Mouse (Mus musculus) heart, embryonic 10.5 days (tissue): ENCODE data around the gene Vtn. TPM values are rescaled to one million over a fixed set of nuclear protein-coding genes. Genes with fewer than 3 reads are reported as not detected.
"Not testable (repeated sequence)": the region's sequence is repeated elsewhere in the genome, so short reads cannot be mapped to it uniquely, and the experiment has no call there.

Source experiments
- DNase-seq: peaks from one replicate; pipeline ENCODE4 v3.0.0-alpha.2; 2017; ENCODE audit warnings: low spot score
- H3K27ac ChIP-seq: fragments of 300-500 bp; sonication (generic); 2 replicates; pipeline ENCODE4 v1.5.1; 2016; ENCODE audit warnings: mild to moderate bottlenecking
- H3K27me3 ChIP-seq: fragments of 300-500 bp; sonication (generic); 2 replicates; pipeline ENCODE4 v1.6.1; 2016; ENCODE audit warnings: mild to moderate bottlenecking; ENCODE audit not compliant: poor library complexity, insufficient read depth, severe bottlenecking
- H3K36me3 ChIP-seq: fragments of 300-500 bp; sonication (generic); 2 replicates; pipeline ENCODE4 v1.6.1; 2016; ENCODE audit warnings: mild to moderate bottlenecking, moderate library complexity
- H3K4me1 ChIP-seq: fragments of 300-500 bp; sonication (generic); 2 replicates; pipeline ENCODE4 v1.6.1; 2016; ENCODE audit warnings: mild to moderate bottlenecking
- H3K4me3 ChIP-seq: fragments of 300-500 bp; sonication (generic); 2 replicates; pipeline ENCODE4 v1.5.1; 2016; ENCODE audit warnings: mild to moderate bottlenecking, moderate library complexity
- H3K9me3 ChIP-seq: fragments of 300-500 bp; sonication (generic); 2 replicates; pipeline ENCODE4 v1.6.1; 2016; ENCODE audit warnings: mild to moderate bottlenecking, moderate library complexity
- WGBS: fragments of 180-500 bp; shearing (Covaris S2); methylation state at CpG from one replicate; pipeline ENCODE4 v1.1.7; 2016; 5-methylcytosine and 5-hydroxymethylcytosine counted together
- polyA plus RNA-seq: library from polyadenylated mRNA; unstranded; fragments of >200 nt; fragmentation: Nextera tagmentation; extraction: Ambion mirVana; gene quantifications from 2 replicates; pipeline ENCODE4 v1.2.1, GENCODE M21; 2016

Gene Vtn
- polyA plus RNA-seq, 1 experiment from 2014 or later, result 43.5 TPM

DNA sequence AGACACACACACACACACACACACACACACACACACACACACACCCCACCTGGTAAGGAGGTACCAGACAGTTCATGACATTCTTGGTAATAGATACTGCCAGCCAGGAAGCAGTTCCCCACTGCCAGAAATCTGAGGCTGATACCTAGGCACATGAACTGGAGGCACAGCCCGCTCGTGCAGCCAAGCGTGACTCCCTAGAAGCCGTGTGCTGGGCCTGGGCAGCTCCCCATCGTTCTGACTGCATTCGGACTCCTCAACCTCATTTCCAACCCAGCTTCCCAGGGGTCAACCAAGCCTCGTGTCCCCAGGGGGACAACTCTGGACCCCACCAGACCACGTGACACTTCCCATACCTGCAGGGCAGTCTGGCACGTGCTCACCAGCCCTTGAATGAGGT, 29.8 kb downstream of the Vtn start:
- Histone ChIP-seq H3K36me3 (peaks cover 80% of the 10 kb centered on the region), H3K27ac (no peak overlapping the region), H3K4me1 (peaks cover 13% of the 10 kb centered on the region; the same call in 1 of the 2 replicates), H3K9me3 (no peaks in the 10 kb centered on the region), H3K27me3 (no peaks in the 10 kb centered on the region), H3K4me3 (no peak overlapping the region)
- 88% methylated on average over 9 of the region's 9 CpGs for WGBS
- DNase-seq, result no peak

DNA sequence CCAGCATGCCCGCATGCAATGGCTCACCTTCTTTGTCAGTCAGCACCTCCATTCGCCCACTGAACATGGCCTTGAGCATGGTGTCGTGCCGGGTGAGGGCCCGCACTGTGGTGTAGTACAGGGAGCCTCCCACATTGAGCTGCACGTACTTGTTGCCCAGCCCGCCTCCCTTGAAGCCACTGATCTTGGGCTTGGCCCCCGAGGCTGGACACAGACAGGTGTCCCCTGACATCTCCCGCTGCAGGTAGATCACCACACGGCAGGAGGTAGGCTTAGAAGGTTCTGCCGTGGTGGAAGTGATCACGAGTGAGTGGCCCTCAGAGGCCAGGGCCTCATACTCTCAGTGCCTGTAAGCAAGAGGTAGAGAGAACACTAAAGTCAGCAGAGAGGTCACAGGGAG, 31.1 kb downstream of the Vtn start:
- peaks cover 67% of the 10 kb centered on the region for H3K36me3 ChIP-seq
- H3K27ac ChIP-seq, result peak overlapping the region; percentile 60; the same call in 1 of the 2 replicates

DNA sequence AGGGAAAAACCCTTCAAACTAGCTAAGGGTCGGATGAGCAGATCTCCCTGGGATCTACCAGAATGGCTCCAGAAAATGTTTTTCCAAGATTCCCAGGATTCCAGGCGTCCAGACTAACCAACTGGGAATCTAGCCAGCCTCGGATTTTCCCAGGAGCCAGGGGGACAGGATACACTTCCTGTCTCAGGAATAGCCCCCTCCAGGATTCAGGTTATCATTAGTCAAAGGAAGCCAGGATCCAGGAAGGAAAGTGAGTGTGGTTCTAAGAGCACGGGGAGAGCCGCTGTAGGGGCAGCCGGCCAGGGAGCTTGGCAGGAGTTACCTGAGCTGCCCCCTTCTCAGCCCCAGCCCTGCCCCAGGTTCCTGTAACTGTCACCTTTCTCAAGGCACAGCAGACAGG, 32.2 kb downstream of the Vtn start:
- Histone ChIP-seq H3K4me1 (peaks cover 26% of the 10 kb centered on the region), H3K4me3 (no peak overlapping the region), H3K27me3 (no peaks in the 10 kb centered on the region), H3K27ac (0 out of 2 replicates have a peak overlapping the region, but pooled peaks have one; percentile 60), H3K36me3 (peaks cover 57% of the 10 kb centered on the region), H3K9me3 (no peaks in the 10 kb centered on the region)
- 66% methylated on average over 6 of the region's 6 CpGs for WGBS
- DNase-seq, result no peak

More for the DNA sequence above, 31.1 kb downstream of the Vtn start:
- Histone ChIP-seq H3K4me3 (no peak overlapping the region), H3K4me1 (peaks cover 22% of the 10 kb centered on the region), H3K27me3 (no peaks in the 10 kb centered on the region), H3K9me3 (no peaks in the 10 kb centered on the region)
- DNase-seq, result no peak
- WGBS, result 87% methylated on average over 12 of the region's 12 CpGs

DNA sequence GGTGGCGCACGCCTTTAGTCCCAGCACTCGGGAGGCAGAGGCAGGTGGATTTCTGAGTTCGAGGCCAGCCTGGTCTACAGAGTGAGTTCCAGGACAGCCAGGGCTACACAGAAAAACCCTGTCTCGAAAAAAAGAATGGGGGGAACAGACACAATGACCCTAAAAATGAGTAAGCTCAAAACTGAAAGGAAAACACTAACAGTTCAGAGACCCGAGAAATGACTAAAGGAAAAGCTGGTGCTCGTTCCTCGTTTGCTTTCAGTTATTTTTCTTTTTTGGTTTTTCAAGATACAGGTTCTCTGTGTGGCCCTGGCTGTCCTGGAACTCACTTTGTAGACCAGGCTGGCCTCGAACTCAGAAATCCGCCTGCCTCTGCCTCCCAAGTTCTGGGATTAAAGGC, 32.6 kb downstream of the Vtn start:
- 80% methylated on average over 10 of the region's 10 CpGs for WGBS
- peaks cover 26% of the 10 kb centered on the region for H3K4me1 ChIP-seq
- DNase-seq, H3K4me3 ChIP-seq, H3K27me3 ChIP-seq, H3K9me3 ChIP-seq, H3K27ac ChIP-seq: not testable (repeated sequence)
- peaks cover 52% of the 10 kb centered on the region for H3K36me3 ChIP-seq

DNA sequence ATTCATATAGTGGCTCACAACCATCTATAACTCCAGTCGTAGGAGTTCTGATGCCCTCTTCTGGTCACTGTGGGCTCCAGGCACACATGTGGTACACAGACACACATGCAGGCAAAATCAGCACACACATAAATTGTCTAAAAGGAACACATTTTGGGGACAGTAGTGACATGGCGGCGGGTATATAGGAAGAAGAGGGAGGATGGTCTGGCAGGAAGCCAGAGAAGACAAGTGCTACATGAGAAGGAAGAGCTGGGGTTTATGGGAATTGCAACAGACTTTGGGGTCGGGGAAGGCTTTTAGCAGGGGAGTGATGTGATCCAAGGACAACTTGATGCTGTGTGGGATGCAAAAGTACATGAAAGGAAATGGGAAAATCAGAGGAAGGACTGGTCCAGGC, 35.6 kb downstream of the Vtn start:
- peaks cover 34% of the 10 kb centered on the region for H3K36me3 ChIP-seq
- 78% methylated on average over 4 of the region's 4 CpGs for WGBS
- DNase-seq, result no peak
- H3K4me3 ChIP-seq, result peak overlapping the region; percentile 87
- H3K9me3 ChIP-seq, result no peaks in the 10 kb centered on the region
- H3K27ac ChIP-seq, result no peak overlapping the region
- H3K27me3 ChIP-seq, result no peaks in the 10 kb centered on the region
- H3K4me1 ChIP-seq, result peaks cover 35% of the 10 kb centered on the region

DNA sequence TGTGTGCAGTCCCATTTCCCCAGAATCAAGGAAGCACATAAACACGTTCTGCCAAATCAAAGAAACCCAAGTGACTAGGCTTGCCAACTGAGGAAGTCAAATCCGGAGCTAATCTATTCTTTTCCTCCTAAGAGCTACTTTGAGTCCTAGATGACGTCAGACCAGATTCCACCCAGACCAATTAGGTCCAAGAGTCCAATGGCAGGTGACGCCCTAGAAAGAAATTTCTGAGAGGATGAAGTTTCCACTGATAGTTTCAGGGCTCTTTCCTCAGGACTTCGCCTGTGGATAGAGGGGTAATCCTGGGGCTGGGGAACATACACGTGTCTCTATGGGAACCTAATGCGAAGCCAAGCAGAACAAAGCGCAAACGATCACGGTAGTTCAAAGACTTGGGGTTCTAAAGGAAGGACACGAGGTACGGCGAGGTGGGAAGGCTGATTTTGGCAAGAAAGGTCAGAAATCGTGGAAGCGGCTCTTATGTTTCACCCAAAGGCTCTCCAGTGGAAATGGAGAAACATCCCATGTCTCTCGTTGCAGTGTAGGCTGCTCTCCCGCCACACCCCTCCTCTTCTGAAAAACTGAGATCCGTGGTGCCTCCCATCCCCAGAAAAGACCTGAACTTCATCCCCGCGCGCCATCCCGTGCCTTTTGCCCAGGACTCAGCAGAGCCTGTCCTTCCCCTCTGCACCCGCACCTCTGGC, 36.6 kb downstream of the Vtn start:
- WGBS, result under 1% methylated on average over 23 of the region's 23 CpGs
- peak overlapping the region; percentile 87 for H3K4me3 ChIP-seq
- H3K27ac ChIP-seq, result peak overlapping the region; percentile 93
- no peaks in the 10 kb centered on the region for H3K9me3 ChIP-seq
- DNase-seq, result no peak
- H3K4me1 ChIP-seq, result peaks cover 29% of the 10 kb centered on the region
- peaks cover 34% of the 10 kb centered on the region for H3K36me3 ChIP-seq
- H3K27me3 ChIP-seq, result no peaks in the 10 kb centered on the region

DNA sequence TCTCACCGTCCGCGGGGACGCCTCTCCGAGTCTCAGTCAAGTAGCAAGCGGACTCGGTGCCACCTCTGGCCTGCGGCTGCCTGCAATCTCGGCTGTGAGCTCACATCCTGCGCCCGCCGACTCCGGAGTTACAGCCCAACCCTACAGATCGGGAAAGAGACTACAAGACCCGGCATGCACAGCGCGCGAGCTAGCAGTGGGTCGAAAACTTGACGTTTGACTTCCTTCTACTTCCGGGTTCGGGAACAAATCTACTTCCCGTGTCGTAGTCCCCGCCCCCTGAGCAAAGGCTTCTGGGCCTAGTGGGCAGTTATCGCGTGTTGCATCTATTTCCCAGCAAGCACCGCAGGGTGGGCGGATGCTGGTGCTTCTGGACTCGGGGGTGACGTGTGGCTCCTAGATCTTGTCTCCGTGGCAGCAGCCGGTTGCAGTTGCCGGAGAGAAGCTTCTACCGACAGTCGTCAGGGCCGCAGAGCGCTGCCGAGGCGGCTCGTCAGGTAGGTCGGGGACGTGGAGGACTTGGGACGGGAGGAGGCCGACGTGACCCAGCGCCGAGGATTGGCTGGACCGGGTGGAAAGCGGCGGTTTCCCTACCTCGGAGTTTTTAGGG, 37.3 kb downstream of the Vtn start, which contains the start of the genes Tnfaip1 and Ift20:
Gene Tnfaip1 (minus strand): TSS at position 253 of the 610 bp plus-strand sequence.
Gene Ift20 (plus strand): TSS at position 282 of the 610 bp plus-strand sequence.
- under 1% methylated on average over 52 of the region's 52 CpGs for WGBS
- peak within 1 kb of the TSS; percentile 87 for H3K4me3 ChIP-seq
- H3K9me3 ChIP-seq, result no peaks in the 10 kb centered on the region
- H3K27me3 ChIP-seq, result no peaks in the 10 kb centered on the region
- H3K4me1 ChIP-seq, result peaks cover 29% of the 10 kb centered on the region
- peak; percentile 100 for DNase-seq
- H3K27ac ChIP-seq, result peak within 1 kb of the TSS; percentile 93
- H3K36me3 ChIP-seq, result peaks cover 35% of the 10 kb centered on the region

DNA sequence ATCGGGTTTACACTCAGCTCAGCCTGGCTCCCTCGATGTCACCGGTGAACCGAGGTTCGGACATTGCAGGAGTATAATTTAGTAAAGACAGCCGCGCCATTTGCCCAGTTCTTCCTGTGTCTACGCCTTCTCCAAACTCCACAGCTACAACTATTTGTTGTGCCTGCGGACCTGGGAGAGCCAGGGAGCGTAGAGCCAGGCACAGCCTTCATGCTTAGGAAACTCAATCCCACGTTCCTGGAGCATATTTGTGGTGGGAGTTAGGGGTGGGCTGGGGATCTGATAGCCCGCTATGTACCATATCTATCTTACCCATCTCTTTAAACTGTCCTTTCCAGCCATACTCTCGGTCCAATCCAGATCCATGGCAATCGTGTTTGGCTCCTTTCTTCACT, 37.8 kb downstream of the Vtn start:
- Histone ChIP-seq H3K4me3 (peak overlapping the region; percentile 87), H3K27ac (peak overlapping the region; percentile 93), H3K4me1 (peaks cover 29% of the 10 kb centered on the region), H3K36me3 (peaks cover 39% of the 10 kb centered on the region), H3K27me3 (no peaks in the 10 kb centered on the region), H3K9me3 (no peaks in the 10 kb centered on the region)
- 3% methylated on average over 14 of the region's 14 CpGs for WGBS
- DNase-seq, result no peak

DNA sequence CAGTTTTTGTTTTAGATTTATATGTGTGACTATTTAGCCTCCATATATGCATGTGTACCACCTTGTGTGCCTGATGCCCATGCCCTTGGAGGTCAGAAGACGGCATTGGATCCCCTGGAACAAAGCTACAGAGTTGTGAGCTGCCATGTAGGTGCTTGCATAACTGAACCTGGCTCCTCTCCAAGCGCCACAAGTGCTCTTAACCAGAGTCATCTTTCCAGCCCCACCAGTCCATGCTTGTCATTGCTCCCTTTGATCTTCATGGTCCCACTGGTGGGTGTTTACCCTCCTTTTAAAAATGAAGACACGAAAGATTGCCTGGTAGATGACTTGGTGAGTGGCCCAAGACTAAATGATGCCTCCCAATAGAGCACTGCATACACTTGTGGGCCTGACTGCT, 41.5 kb downstream of the Vtn start:
- peaks cover 57% of the 10 kb centered on the region for H3K36me3 ChIP-seq
- WGBS, result 86% methylated on average over 3 of the region's 3 CpGs
- no peak overlapping the region for H3K4me3 ChIP-seq
- no peaks in the 10 kb centered on the region for H3K9me3 ChIP-seq
- no peak for DNase-seq
- H3K4me1 ChIP-seq, result peaks cover 13% of the 10 kb centered on the region
- H3K27ac ChIP-seq, result no peak overlapping the region
- H3K27me3 ChIP-seq, result no peaks in the 10 kb centered on the region

DNA sequence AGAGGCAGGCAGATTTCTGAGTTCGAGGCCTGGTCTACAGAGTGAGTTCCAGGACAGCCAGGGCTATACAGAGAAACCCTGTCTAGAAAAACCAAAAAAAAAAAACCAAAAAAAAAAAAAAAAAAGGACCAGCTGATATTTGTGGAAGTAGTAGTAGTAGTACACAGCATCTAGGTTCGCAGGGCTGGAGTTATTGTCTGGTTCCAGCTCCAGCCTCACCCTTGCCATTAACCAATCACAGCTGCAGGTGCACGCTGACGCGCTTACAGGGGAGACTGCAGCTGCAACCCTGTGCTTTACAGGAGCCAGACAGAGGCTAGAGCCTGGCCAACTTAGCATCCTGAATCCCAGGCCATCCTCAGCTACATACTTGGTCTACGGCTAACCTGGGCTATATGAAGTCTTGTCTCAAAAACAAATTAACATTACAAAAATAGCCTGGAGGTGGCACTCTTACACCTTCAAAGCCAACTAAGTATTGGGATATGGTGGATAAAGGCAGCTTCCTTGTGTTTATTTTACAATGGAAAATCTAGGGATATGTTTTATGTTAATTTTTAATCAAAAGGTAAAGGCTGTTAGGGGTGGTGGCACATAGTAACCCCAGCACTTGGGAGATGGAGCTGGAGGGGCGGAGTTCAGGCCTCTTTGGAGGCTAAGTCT, 45.7 kb downstream of the Vtn start:
- 93% methylated on average over 7 of the region's 7 CpGs for WGBS
- peaks cover 49% of the 10 kb centered on the region for H3K36me3 ChIP-seq
- DNase-seq, result no peak
- H3K9me3 ChIP-seq, result no peaks in the 10 kb centered on the region
- no peak overlapping the region for H3K4me3 ChIP-seq
- no peak overlapping the region for H3K27ac ChIP-seq
- peaks cover 13% of the 10 kb centered on the region for H3K4me1 ChIP-seq
- no peaks in the 10 kb centered on the region for H3K27me3 ChIP-seq

DNA sequence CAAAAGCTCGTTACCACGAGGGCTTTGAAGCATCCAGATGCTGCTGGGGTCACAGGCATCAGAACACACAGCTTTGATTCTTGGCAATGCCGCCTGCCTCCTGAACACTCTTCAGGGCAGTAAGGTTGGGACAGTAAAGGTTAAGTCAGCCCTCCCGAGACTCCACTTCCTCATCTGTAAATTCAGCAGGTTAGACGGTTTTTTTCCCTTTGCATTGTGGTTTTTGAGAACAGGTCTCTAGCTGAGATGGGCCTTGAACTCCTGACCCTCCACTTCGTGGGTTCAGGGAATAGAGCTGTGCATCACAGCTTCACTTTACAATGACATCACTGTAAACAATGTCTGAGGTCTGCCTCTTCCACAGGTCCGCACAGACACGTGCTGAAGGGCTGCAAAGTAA, 46.3 kb downstream of the Vtn start:
- 61% methylated on average over 8 of the region's 8 CpGs for WGBS
- Histone ChIP-seq H3K4me3 (no peak overlapping the region), H3K36me3 (peaks cover 43% of the 10 kb centered on the region), H3K27ac (no peak overlapping the region), H3K27me3 (no peaks in the 10 kb centered on the region), H3K4me1 (peaks cover 17% of the 10 kb centered on the region), H3K9me3 (no peaks in the 10 kb centered on the region)
- no peak for DNase-seq

DNA sequence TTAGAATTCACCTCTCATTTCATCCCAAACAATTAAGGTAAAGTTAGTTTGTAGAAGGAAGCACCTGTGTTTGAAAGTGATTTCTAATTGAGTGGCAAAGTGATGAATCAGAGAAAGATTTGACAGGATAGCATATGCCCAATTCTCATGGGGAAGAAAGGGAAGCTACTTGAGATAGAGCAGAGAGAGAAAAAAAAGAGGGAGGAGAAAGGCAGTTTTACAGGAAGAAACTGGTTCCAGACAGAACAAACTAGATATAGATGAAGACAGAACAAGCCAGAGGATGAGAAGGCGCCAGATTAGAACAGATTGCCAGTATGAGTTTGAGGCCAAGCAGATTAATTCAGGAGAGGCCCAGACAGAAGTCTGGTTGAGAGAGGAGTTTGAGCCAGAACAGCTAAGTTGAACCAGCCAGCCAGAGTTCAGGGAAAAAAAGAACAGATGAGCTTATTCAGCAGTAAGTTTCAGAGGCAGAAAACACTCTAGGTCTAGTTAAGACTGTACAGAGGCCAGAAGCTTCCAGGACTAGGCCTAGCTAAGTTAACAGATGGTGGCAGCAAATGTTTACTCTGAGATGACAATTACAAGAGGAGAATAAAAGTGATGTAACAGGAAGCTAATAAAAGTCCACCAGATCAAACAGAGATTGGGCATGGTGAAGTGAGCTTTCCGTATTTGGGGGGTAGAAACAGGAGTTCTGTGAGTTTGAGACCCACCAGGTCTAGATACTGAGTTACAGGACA, 49.0 kb downstream of the Vtn start:
- Histone ChIP-seq H3K27ac (no peak overlapping the region), H3K9me3 (no peaks in the 10 kb centered on the region), H3K27me3 (no peaks in the 10 kb centered on the region), H3K4me1 (peaks cover 25% of the 10 kb centered on the region), H3K4me3 (no peak overlapping the region), H3K36me3 (peaks cover 21% of the 10 kb centered on the region)
- DNase-seq, result no peak
- 78% methylated on average over 2 of the region's 2 CpGs for WGBS
